Mouse (Mus musculus): ENCODE data around the gene Fmnl2.

The Fmnl2 gene

DNA sequence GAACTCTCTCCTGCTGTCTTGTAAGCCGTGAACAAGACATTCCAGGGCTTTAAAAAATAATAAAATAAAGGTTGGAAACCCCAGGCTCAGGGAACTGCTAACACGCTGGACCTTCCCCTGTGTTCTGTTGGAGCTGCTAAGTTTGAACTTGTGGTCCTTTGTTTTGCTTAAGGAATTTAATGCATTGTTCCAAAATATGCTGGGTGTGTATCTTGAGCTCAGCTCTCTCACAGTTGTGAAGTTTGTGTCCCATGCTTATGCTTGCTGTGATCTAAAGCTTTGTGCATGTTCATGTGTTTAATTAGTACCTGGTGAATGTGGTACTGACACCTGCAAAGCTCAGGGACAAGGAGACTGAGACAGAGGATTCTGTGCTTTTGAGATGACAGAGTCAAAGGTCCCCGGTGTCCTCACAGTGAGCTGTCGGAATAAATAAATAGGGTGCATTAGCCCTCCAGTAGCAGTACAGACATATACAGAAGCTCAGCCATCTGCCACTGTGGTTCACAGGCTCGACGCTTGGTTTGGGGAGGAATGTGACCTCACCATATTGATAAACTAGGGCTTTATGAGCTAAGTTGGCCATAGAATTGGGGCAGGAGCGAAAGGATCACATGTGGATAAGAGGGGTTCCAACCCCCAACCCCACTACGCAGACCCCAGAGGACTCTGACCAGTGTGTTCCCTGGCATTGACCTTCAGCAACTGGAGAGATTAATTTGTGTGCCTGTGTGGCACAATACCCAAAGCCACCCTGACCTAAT is 100.3 kb downstream of the Fmnl2 start:
- peak; percentile 41 for DNase-seq (ENCODE audit: low spot score)

DNA sequence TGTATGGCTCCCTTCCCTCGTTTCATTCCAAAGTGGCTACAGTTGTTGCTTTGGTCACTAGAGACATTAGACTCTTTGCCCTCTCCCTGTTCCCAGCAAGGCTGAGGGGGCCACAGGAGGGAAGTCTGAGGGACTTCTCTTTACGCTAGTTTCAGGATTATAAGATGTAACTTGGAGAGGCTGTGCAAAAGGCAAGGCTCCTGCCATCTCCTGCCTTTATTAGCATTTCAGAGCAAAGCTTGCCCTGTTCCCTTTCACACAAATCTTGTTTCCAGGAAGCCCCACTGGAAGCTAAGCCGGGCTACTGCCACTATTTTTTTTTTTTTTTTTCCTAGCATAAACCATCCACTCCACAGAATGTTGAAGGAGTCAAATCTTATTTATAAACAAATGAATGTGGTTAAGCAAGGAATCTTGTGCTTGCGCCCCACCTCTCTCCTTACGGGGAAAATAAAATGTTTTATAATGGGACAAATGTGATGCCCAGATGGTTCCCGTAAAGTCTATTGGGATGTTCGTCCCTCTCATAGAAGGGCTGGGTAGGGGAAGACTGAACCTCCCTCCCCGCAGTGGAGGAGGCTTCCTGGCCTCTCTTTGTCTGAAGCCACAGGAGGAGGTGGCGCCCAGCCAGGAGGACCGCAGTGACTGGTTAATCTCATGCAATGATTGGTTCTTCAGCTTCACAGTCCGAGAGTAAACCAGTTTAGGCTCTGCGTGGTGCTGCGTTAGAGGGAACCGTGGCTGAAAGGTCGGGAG is 101.1 kb downstream of the Fmnl2 start:
- peak; percentile 66 for DNase-seq (ENCODE audit: low spot score)

- DNase-seq (ENCODE audit: low spot score) = no peak
These were observed 101.6 kb downstream of the Fmnl2 start for GRCm38 (mm10) chr2:52959291-52959621.

DNA sequence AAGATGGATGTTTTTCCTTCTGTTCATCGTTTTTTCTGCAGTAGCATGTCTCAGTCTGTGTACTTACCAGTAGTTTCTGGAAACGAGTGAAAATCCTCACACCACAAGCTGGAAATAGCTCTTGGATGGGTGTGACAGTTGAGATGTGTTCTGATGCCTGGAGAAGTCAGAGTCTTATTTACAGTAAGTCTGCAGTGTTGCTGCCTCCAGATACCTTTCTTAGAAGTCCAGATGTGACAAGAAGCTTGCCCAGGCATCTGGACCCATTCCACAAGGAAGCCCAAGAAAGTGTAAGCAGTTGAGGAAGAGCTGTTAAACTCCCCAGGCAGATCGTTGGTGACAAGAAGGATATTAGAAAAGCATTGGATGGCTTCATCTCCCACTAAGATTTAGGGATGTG is 102.3 kb downstream of the Fmnl2 start:
- no peak for DNase-seq (ENCODE audit: low spot score)

GRCm38 (mm10) chr2:52960697-52961096 is 103.0 kb downstream of the Fmnl2 start:
- DNase-seq (ENCODE audit: low spot score) = no peak

DNA sequence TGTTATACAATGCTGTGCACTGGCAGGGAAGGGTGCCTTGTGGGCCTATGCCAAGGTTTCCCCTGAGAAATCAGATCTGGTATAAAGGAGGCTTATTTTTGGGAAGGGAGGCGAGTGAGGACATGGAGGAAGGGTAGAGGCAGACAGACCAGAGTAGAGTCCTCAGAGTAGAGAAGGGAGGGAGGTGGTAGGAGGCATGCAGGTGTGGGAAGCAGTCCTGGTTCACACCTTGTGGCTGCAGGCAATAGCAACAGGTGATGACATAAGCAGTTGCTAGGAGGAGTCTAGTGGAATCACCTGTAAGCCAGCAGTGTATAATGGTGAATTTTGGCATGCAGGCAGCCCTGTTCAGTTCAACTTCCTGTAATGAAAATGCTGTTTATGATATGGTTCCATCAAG is 105.8 kb downstream of the Fmnl2 start:
- no peak for DNase-seq (ENCODE audit: low spot score)

DNA sequence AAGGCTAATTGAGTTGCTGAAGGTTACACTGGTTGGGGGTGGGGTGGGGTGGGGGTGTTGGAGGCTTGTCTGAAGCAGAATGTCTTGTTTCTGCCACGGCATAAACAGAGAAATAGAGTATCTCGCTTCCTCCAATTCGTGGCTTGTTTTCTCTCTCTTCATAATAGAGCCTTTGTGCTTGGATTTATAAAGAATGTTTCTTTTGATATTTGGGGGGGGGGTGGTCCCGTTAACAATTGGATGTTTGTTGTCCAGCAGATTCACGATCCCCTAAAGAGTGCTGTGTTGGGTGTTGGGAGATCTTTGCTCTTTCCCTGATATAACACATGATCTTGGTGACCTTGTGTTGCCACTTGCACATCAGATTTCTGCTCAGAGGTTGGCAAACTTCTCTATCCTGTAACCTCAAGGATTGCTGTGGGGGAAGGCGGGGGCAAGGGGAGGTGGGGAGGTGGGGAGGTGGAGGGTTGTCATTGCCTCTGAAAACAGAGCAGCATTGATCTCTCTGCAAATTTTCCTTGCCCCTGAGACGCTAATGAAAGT is 106.8 kb downstream of the Fmnl2 start:
- DNase-seq (ENCODE audit: low spot score) = no peak

GRCm38 (mm10) chr2:52966227-52966626 is 108.6 kb downstream of the Fmnl2 start:
- DNase-seq (ENCODE audit: low spot score) = no peak

DNA sequence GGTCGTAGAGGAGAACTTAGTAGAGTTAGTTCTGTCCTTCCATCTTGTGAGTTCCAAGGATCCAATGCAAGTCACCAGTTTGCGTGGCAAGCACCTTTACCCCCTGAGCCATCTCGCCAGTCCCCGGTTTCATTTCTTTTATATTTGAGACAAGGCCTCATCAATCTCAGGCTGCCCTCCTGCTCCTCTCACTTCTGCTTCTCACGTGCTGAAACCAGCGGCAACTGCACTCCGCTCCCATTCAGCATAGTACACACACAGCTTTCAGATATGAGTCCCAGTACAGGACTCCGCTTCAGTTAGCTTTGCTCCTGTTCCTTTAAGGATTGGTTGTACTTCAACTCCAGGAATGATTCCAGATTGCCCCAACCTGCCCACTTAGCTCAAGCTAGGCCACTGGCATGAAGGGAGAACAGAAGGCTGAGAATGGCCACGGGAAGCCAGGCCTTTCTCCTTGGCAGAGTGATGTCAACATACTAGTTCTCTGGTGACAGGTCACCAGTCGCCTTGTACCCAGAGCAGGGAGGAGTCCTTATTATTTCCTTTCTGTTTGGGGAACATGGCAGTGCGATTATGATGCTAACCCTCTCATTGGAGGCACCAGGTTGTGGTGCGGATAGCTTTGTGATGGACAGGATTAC is 109.3 kb downstream of the Fmnl2 start:
- no peak for DNase-seq (ENCODE audit: low spot score)

DNA sequence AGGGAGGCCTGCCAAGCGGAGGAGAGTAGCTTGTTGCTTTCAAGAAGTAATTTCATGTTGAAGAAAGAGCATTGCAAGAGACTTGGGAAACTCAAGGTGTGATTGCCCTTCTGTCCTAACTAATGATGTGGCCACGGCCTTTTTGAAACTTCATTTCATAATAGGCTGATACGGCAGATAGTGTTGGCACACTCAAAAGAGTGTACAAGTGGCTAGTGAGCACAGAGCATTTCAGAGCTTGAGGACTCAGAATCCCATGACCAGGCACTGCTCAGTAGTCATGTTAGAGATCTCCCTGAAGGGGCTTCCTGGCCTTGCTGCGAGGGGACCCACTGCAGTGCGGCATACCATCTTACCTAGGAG is 109.8 kb downstream of the Fmnl2 start:
- DNase-seq (ENCODE audit: low spot score) = no peak

- DNase-seq (ENCODE audit: low spot score) = peak; percentile 46
These were observed 111.2 kb downstream of the Fmnl2 start for GRCm38 (mm10) chr2:52968884-52969283.

- DNase-seq (ENCODE audit: low spot score) = no peak
These were observed 116.4 kb downstream of the Fmnl2 start for GRCm38 (mm10) chr2:52974056-52974455.

- DNase-seq (ENCODE audit: low spot score) = no peak
These were observed 117.1 kb downstream of the Fmnl2 start for GRCm38 (mm10) chr2:52974776-52975175.

GRCm38 (mm10) chr2:52977921-52978675 is 120.4 kb downstream of the Fmnl2 start:
- DNase-seq (ENCODE audit: low spot score) = no peak

DNA sequence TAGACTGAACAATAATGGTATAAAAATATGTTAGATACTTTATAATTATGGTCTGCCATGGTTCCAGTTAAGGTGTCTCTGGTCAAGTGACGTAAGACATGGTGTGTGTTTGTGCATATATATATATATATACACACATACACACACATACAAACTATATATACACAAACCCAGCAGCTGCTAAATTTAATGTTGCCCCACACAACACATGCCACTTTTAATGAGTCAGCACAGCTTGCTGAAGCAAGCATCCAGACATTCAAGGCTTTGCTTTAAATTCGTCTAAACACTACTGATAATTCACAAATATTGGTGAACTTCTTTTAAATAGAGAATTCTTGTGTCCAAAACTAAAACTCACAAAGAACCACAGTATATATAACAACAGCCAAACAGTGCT is 121.1 kb downstream of the Fmnl2 start:
- DNase-seq (ENCODE audit: low spot score) = no peak

DNA sequence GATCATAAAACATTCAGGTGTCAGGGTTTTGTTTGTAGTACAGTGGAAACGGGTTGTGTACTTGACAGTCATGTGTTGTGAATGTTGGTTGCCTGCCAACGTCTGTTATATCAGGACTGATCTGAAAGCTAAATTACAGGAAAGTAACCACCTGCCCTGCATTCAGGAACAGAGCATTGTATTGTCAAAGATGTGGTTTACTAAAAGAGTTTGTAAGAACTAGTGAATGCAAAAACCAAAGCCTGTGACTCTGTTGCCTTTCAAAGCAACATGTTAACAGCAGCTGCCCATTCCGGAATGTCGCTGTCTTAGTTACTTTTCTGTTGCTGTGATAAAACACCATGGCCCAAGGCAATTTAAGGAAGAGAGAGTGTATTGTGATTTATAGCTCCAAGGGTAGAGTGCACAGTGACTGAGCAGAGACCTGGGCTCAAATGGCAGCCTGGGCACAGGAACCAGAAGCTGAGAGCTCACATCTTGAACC is 121.7 kb downstream of the Fmnl2 start:
- DNase-seq (ENCODE audit: low spot score) = peak; percentile 62

DNA sequence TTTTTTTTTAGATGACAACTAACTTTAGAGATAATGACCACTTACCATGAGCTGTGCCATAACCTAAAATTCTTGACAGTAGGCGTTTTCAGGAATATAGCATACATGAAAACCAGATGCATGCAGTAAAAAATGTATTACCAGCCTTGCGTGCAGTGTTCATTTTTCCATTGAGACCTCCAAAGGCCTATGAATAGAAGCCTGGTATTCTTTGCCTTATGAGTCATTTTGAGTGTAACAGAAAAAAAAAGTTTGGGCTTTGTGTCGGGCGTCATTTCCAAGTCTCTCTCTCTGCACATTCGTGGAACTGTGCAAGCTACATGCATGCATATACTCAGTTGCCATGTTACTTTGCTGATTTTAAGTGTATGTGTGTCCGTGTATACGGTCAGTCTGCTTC is 123.5 kb downstream of the Fmnl2 start:
- no peak for DNase-seq (ENCODE audit: low spot score)

DNA sequence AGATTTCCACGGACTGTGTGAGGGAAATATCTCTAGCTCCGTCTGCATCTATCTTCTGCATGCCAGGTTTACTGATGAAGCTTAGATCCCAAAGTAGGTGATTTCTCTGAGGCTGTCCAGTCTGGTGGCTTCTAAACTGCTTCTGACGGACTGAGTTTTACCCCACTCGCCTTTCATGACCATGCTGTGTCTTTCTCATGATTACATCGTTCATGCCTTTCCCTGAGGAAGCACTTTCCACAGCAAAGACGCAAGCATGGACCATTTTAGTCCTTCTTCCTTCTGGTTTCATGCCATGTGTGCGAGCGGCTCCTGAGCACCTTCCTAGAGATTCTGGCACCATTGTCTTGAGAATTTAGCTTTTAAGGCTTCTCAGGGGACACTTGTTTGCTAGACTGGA is 123.9 kb downstream of the Fmnl2 start:
- DNase-seq (ENCODE audit: low spot score) = no peak

DNA sequence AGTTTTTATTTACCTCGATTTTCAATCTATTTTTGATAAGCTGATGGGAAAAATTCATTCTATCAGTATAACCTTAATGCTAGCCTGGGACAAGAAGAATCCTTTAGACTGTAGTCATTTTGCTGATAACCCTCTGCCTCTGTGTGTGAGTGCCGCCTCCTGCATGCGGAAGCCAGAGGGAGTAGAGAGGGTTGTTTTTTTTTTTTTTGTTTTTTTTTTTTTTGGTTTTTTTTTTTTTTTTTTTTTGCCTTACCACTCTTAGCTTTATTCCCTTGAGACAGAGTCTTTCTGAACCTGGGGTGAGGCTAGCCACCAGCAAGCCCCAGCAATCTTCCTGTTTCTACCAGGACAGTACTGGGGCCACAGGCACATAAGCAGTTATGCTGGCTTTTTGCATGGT is 124.8 kb downstream of the Fmnl2 start:
- no peak for DNase-seq (ENCODE audit: low spot score)

DNA sequence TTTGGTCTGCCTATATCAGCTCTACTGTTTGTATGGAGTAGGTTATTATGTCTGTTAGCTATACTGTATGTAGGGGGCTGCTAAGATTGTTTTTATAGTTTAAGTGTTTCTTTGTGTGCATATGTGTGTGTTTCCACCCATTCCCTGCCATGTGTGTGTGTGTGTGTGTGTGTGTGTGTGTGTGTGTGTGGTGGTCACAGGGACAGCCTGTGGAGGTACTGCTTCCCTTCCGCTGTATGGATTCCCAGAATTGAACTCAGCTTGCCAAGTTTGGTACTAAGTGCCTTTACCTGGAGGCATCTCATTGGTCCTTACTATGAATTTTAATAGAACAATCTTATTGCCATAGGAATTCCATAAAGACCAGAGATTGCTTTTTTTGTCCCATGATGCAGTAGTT is 126.9 kb downstream of the Fmnl2 start:
- DNase-seq (ENCODE audit: low spot score) = no peak

GRCm38 (mm10) chr2:52985167-52985566 is 127.5 kb downstream of the Fmnl2 start:
- DNase-seq (ENCODE audit: low spot score) = no peak

DNA sequence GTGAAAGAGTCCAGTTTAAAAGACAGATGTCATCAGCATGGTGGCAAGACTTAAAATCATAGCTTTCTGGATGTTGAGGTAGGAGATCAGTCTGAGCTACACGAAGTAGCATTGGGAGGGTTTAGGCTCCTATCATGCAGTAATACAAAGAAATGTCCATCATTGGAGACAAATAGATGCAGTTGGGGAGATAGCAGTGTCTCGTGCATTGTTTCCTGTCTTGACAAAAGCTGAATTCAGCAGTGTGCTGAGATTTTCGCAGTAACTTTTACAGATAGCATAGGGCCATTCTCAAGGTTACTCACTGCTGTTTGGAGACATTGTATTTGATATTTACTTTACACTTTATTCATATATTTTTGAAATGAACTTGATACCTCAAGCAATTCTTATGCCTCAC is 128.7 kb downstream of the Fmnl2 start:
- no peak for DNase-seq (ENCODE audit: low spot score)

All from embryo, embryonic 10.5 days (tissue).